Comparison of ENCODE assay signal across 8 mouse cellular contexts in genomic region chrX:7375322-7375715, GRCm38 (mm10). TPM values are rescaled to one million over a fixed set of nuclear protein-coding genes. Genes with fewer than 3 reads are reported as not detected.
DNase-seq lines count a peak whose midpoint lies in the region; ATAC-seq and TF ChIP-seq lines count a peak whose summit lies in the region.

No protein-coding gene starts in this region.

- no peak for TF ChIP-seq CTCF in C2C12 (IDR thresholded peaks at IDR 0.05; ENCODE audit: control insufficient read depth, insufficient read depth, insufficient read length)

- H3K4me1 ChIP-seq in heart, embryonic 11.5 days (ENCODE audit: control insufficient read depth, insufficient read depth, low read length): no peaks in the 10 kb centered on the region
- H3K4me1 ChIP-seq in forebrain, embryonic 11.5 days (replicated peaks; ENCODE audit: control insufficient read depth, insufficient read depth, low read length): no peaks in the 10 kb centered on the region
- 0 out of 2 replicates have a peak, but pooled peaks cover 2% of the 10 kb centered on the region for H3K4me1 ChIP-seq in liver, embryonic 13.5 days (replicated peaks)

- peak overlapping the region; percentile 33 for H3ac ChIP-seq in C2C12 (ENCODE audit: control insufficient read depth, insufficient read length, low read depth)

- peak overlapping the region; percentile 73 for H3K9ac ChIP-seq in heart, embryonic 11.5 days (ENCODE audit: low read depth, low read length)
- H3K9ac ChIP-seq in forebrain, embryonic 11.5 days (ENCODE audit: low read length): peak overlapping the region; percentile 61
- peak overlapping the region; percentile 65 for H3K9ac ChIP-seq in liver, embryonic 13.5 days

- H3K79me3 ChIP-seq in C2C12 (ENCODE audit: low read depth): no peaks in the 10 kb centered on the region

- no peak for DNase-seq in heart, adult 18-20 months
- no peak for DNase-seq in forebrain, embryonic 11.5 days (ENCODE audit: low spot score)
- DNase-seq in liver, embryonic 13.5 days: no peak
- no peak for DNase-seq in adrenal gland, adult 2 months
- no peak for DNase-seq in adipocyte (ENCODE audit: low spot score)
- no peak for DNase-seq in spleen, postnatal 10 days (ENCODE audit: low spot score in 2 of 2)

- peak overlapping the region; percentile 75 for H3K27ac ChIP-seq in heart, embryonic 11.5 days (ENCODE audit: low read depth, low read length)
- peak overlapping the region; percentile 66; the same call in 1 of the 2 replicates for H3K27ac ChIP-seq in forebrain, embryonic 11.5 days (ENCODE audit: low read depth, low read length)
- no peak overlapping the region for H3K27ac ChIP-seq in liver, embryonic 13.5 days

- WGBS in heart, embryonic 11.5 days (ENCODE audit: insufficient replicate concordance): 6% methylated on average over 25 of the region's 40 CpGs
- WGBS in forebrain, embryonic 11.5 days: 23% methylated on average over 40 of the region's 40 CpGs
- WGBS in liver, embryonic 13.5 days (ENCODE audit: insufficient replicate concordance): 20% methylated on average over 28 of the region's 40 CpGs

- 0 out of 2 replicates have a peak, but pooled peaks cover 2% of the 10 kb centered on the region for H3K9me3 ChIP-seq in heart, embryonic 11.5 days (replicated peaks; ENCODE audit: control insufficient read depth, low read length)
- H3K9me3 ChIP-seq in forebrain, embryonic 11.5 days (ENCODE audit: control insufficient read depth, low read length): no peaks in the 10 kb centered on the region
- no peaks in the 10 kb centered on the region for H3K9me3 ChIP-seq in liver, embryonic 13.5 days (replicated peaks)

- peaks cover 12% of the 10 kb centered on the region for H3K79me2 ChIP-seq in C2C12 (ENCODE audit: control insufficient read depth, insufficient read depth)

- H3K4me3 ChIP-seq in heart, embryonic 11.5 days (ENCODE audit: low read depth, low read length): peak overlapping the region; percentile 61
- H3K4me3 ChIP-seq in C2C12 (ENCODE audit: insufficient read depth, poor library complexity, severe bottlenecking): peak overlapping the region; percentile 32
- H3K4me3 ChIP-seq in forebrain, embryonic 11.5 days (ENCODE audit: low read depth, low read length): peak overlapping the region; percentile 54
- peak overlapping the region; percentile 58 for H3K4me3 ChIP-seq in liver, embryonic 13.5 days (replicated peaks)

- H3K4me2 ChIP-seq in heart, embryonic 11.5 days: peak overlapping the region; percentile 82
- H3K4me2 ChIP-seq in forebrain, embryonic 11.5 days (ENCODE audit: low read depth, low read length, severe bottlenecking): peak overlapping the region; percentile 73
- H3K4me2 ChIP-seq in liver, embryonic 13.5 days: peak overlapping the region; percentile 74

- H3K36me3 ChIP-seq in heart, embryonic 11.5 days (ENCODE audit: control insufficient read depth, insufficient read depth, low read length): no peaks in the 10 kb centered on the region
- no peaks in the 10 kb centered on the region for H3K36me3 ChIP-seq in C2C12 (ENCODE audit: control insufficient read depth, insufficient read depth)
- no peaks in the 10 kb centered on the region for H3K36me3 ChIP-seq in forebrain, embryonic 11.5 days (ENCODE audit: control insufficient read depth, insufficient read depth, low read length)
- H3K36me3 ChIP-seq in liver, embryonic 13.5 days: no peaks in the 10 kb centered on the region

- H3K27me3 ChIP-seq in heart, embryonic 11.5 days (ENCODE audit: control insufficient read depth, insufficient read depth, low read length): no peaks in the 10 kb centered on the region
- no peaks in the 10 kb centered on the region for H3K27me3 ChIP-seq in C2C12 (ENCODE audit: control insufficient read depth, insufficient read depth, insufficient read length)
- no peaks in the 10 kb centered on the region for H3K27me3 ChIP-seq in forebrain, embryonic 11.5 days (ENCODE audit: control insufficient read depth, insufficient read depth, low read length)
- H3K27me3 ChIP-seq in liver, embryonic 13.5 days: peaks cover 4% of the 10 kb centered on the region; the same call in 1 of the 2 replicates

- ATAC-seq in heart, embryonic 11.5 days (replicated peaks; ENCODE audit: insufficient number of reproducible peaks, low FRiP score, low TSS enrichment): 0 out of 2 replicates have a peak, but pooled peaks have one; percentile 22
- ATAC-seq in forebrain, embryonic 11.5 days (replicated peaks; ENCODE audit: low FRiP score): peak; percentile 61
- peak; percentile 45 for ATAC-seq in liver, embryonic 13.5 days (ENCODE audit: low read depth)

TF ChIP-seq in C2C12, 6 proteins besides CTCF, POLR2A, EP300 and RAD21:
- TF ChIP-seq USF1 (IDR thresholded peaks at IDR 0.05; ENCODE audit: low read depth): no peak
- no peak for TF ChIP-seq MAX (IDR thresholded peaks at IDR 0.05)
- no peak for TF ChIP-seq FOSL1 (IDR thresholded peaks at IDR 0.05; ENCODE audit: insufficient read depth, low read length, poor library complexity, severe bottlenecking)
- TF ChIP-seq MYOG (IDR thresholded peaks at IDR 0.05; ENCODE audit: control insufficient read depth, extremely low read depth, insufficient read length): no peak
- no peak for TF ChIP-seq MYOD1 (IDR thresholded peaks at IDR 0.05; ENCODE audit: control insufficient read depth, insufficient read length, low read depth)
- no peak for TF ChIP-seq CEBPB (IDR thresholded peaks at IDR 0.05; ENCODE audit: low read depth)
TF ChIP-seq in C2C12: peak in this region for 0.

RNA-seq across cellular contexts. Expression of gene Usp27x, which starts 0.3 kb away (rescaled TPM):
- polyA plus RNA-seq in heart, embryonic 11.5 days (2014; fragmentation: Nextera tagmentation; extraction: Ambion mirVana): 0.33 and 0.48 TPM in 2 replicates
- total RNA-seq in heart, adult 18-20 months (2021): under 1 TPM; 0.23 to 0.57 TPM
- polyA plus RNA-seq in C2C12 (2012; fragmentation: generic; extraction: Trizol): 1.4 TPM
- 0.52 and 0.57 TPM in 2 replicates for polyA plus RNA-seq in forebrain, embryonic 11.5 days (2014; fragmentation: Nextera tagmentation; extraction: Ambion mirVana)
- polyA plus RNA-seq in liver, embryonic 13.5 days (2015; fragmentation: Nextera tagmentation; extraction: Ambion mirVana): 0.03 and 0.10 TPM in 2 replicates
- 10 to 100 TPM; 17.8 to 18.7 TPM for total RNA-seq in adrenal gland, adult 2 months (2021)
- polyA plus RNA-seq in adrenal gland, adult 2 months (2012; rRNA removed): 10.2 and 12.1 TPM in 2 replicates

RNA-seq across cellular contexts. Expression of gene Clcn5, which starts 56.2 kb away (rescaled TPM):
- polyA plus RNA-seq in heart, embryonic 11.5 days (2014; fragmentation: Nextera tagmentation; extraction: Ambion mirVana): 24.9 and 35.1 TPM in 2 replicates
- 1 to 10 TPM; 2.1 to 2.4 TPM for total RNA-seq in heart, adult 18-20 months (2021)
- polyA plus RNA-seq in C2C12 (2012; fragmentation: generic; extraction: Trizol): 14.8 TPM
- polyA plus RNA-seq in forebrain, embryonic 11.5 days (2014; fragmentation: Nextera tagmentation; extraction: Ambion mirVana): 14.4 and 16.5 TPM in 2 replicates
- 2.9 and 3.8 TPM in 2 replicates for polyA plus RNA-seq in liver, embryonic 13.5 days (2015; fragmentation: Nextera tagmentation; extraction: Ambion mirVana)
- total RNA-seq in adrenal gland, adult 2 months (2021): 10 to 100 TPM; 26.7 to 29.8 TPM
- polyA plus RNA-seq in adrenal gland, adult 2 months (2012; rRNA removed): 3.2 and 3.4 TPM in 2 replicates
